Mouse (Mus musculus) ES-E14 (cell line): ENCODE data around the gene Trappc10.

ENCODE experiments used
- CHD2 ChIP-seq: IDR thresholded peaks from 2 replicates; pipeline ENCODE4 v1.6.1; 2014; ENCODE audit warnings: mild to moderate bottlenecking, low read depth, low read length, inconsistent platforms
- HCFC1 ChIP-seq: IDR thresholded peaks from 2 replicates; pipeline ENCODE4 v1.6.1; 2012; ENCODE audit warnings: low read length, inconsistent platforms, borderline replicate concordance; ENCODE audit not compliant: insufficient read depth
- MAFK ChIP-seq: IDR thresholded peaks from 2 replicates; pipeline ENCODE4 v1.6.1; 2014; ENCODE audit warnings: mild to moderate bottlenecking, low read depth, low read length, inconsistent platforms; ENCODE audit not compliant: insufficient read depth

GRCm38 (mm10) chr10:78255646-78256059 is 11.2 kb upstream of the Trappc10 start:
- no peak for TF ChIP-seq CHD2
- no peak for TF ChIP-seq HCFC1
- TF ChIP-seq MAFK = no peak
